Mouse (Mus musculus) C2C12 (cell line): ENCODE measurements around the gene Slc37a4. TPM values are rescaled to one million over a fixed set of nuclear protein-coding genes. Genes with fewer than 3 reads are reported as not detected.

Source experiments
- H3K27me3 ChIP-seq: one replicate; pipeline ENCODE4 v1.6.1; 2011; ENCODE audit not compliant: control insufficient read depth, insufficient read depth, insufficient read length
- H3K36me3 ChIP-seq: one replicate; pipeline ENCODE4 v1.6.1; 2011; ENCODE audit not compliant: control insufficient read depth, insufficient read depth
- H3K4me3 ChIP-seq: one replicate; pipeline ENCODE4 v1.5.1; 2011; ENCODE audit warnings: mild to moderate bottlenecking, control low read depth; ENCODE audit not compliant: poor library complexity, insufficient read depth, severe bottlenecking
- H3K79me2 ChIP-seq: one replicate; pipeline ENCODE4 v1.6.1; 2011; ENCODE audit not compliant: control insufficient read depth, insufficient read depth
- H3K79me3 ChIP-seq: one replicate; pipeline ENCODE4 v1.6.1; 2011; ENCODE audit warnings: low read depth, control low read depth
- H3ac ChIP-seq: one replicate; pipeline ENCODE3; 2011; ENCODE audit warnings: low read depth; ENCODE audit not compliant: control insufficient read depth, insufficient read length
- CEBPB ChIP-seq: IDR thresholded peaks from one replicate; pipeline ENCODE4 v1.6.1; 2011; ENCODE audit warnings: low read depth, mild to moderate bottlenecking, control low read depth, moderate library complexity
- CTCF ChIP-seq: IDR thresholded peaks from one replicate; pipeline ENCODE4 v1.5.1; 2011; ENCODE audit not compliant: control insufficient read depth, insufficient read depth, insufficient read length
- FOSL1 ChIP-seq: IDR thresholded peaks from one replicate; pipeline ENCODE4 v1.8.0; 2011; ENCODE audit warnings: mild to moderate bottlenecking, low read length; ENCODE audit not compliant: poor library complexity, insufficient read depth, severe bottlenecking
- MAX ChIP-seq: IDR thresholded peaks from one replicate; pipeline ENCODE4 v1.6.1; 2011; ENCODE audit warnings: mild to moderate bottlenecking, control low read depth
- MYOD1 ChIP-seq: IDR thresholded peaks from one replicate; pipeline ENCODE4 v1.6.1; 2011; ENCODE audit warnings: low read depth; ENCODE audit not compliant: control insufficient read depth, insufficient read length
- MYOG ChIP-seq: IDR thresholded peaks from one replicate; pipeline ENCODE4 v1.6.1; 2011; ENCODE audit not compliant: control insufficient read depth, insufficient read length; ENCODE audit errors: extremely low read depth
- USF1 ChIP-seq: IDR thresholded peaks from one replicate; pipeline ENCODE4 v1.6.1; 2011; ENCODE audit warnings: low read depth, mild to moderate bottlenecking, control low read depth, moderate library complexity
- polyA plus RNA-seq: library from polyadenylated mRNA; unstranded; fragments of >200 nt; fragmentation: generic; extraction: Trizol; gene quantifications from one replicate; pipeline ENCODE4 v1.2.1, GENCODE M21; 2012; ENCODE audit warnings: missing spikeins

The Slc37a4 gene
- polyA plus RNA-seq, 1 experiment, result 11.5 TPM

DNA sequence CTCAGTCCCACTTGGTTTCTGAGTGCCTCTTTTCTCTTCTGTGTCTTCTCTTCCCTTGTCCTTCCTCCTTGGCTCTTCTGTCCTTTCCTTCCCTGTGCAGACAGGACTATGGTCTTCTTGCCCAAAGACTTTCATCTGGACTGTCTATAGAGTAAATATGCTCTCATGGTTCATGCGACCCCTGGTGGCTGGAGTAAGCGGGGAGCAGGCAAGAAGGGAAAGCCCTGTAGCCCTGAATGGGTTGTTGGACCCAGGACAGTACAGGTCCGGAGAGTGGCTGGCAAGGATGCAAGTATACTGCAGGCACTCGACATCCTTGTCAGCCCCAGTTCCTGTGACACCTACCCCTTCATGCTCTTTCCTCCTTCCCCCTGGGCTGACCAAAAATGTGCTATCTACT lies 5.2 kb upstream of the Slc37a4 start:
- Histone ChIP-seq H3ac (no peak overlapping the region), H3K79me2 (no peaks in the 10 kb centered on the region), H3K79me3 (no peaks in the 10 kb centered on the region), H3K36me3 (peaks cover 53% of the 10 kb centered on the region), H3K4me3 (no peak overlapping the region), H3K27me3 (no peaks in the 10 kb centered on the region)
- TF ChIP-seq MAX (no peak), CTCF (no peak), MYOD1 (no peak), CEBPB (no peak), FOSL1 (no peak), USF1 (no peak), MYOG (no peak)

DNA sequence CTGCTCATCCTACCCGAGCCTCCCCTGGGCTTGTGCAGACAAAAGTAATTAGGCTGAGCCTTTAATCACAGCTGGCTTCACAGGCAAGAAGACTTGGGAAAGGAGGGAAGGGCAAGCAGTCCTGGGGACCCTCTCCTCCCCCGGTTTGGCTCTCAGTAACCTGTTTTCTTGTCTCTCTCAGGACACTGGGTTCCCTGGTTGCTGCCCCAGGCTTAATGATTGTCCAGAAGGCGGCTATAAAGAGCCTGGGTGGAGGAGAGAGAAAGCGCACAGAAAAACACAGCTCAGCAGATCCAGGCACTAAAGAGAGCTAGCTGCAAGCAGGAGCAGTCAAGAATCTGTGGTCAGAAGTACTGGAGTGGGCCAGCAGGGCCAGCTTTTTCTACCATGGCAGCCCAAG lies 1.4 kb downstream of the Slc37a4 start:
- Histone ChIP-seq H3K79me2 (no peaks in the 10 kb centered on the region), H3K36me3 (peaks cover 18% of the 10 kb centered on the region), H3K4me3 (no peak overlapping the region), H3K79me3 (no peaks in the 10 kb centered on the region), H3ac (no peak overlapping the region), H3K27me3 (no peaks in the 10 kb centered on the region)
- TF ChIP-seq CTCF, result no peak
- TF ChIP-seq MAX, result no peak

DNA sequence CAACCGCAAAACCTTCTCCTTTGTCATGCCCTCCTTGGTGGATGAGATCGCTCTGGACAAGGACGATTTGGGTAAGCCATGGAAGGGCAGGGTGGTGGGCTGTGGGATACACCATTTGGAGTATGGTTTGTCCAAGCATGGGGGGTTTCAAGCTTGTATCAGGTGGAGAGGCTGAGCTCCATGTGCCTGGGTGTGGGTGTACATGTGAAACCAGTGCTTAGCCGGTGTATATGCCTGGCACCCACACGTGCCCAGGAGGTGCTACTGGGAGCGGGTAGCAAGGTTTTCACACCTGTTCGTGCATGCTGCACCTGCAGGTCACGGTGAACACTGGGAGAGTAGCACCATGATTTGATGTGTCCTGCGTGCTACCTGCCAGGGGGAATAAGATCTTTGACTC lies 1.9 kb downstream of the Slc37a4 start:
- Histone ChIP-seq H3K27me3 (no peaks in the 10 kb centered on the region), H3K36me3 (peaks cover 20% of the 10 kb centered on the region), H3K4me3 (no peak overlapping the region), H3ac (no peak overlapping the region), H3K79me3 (no peaks in the 10 kb centered on the region), H3K79me2 (no peaks in the 10 kb centered on the region)
- no peak for TF ChIP-seq USF1
- TF ChIP-seq MYOD1, result no peak
- no peak for TF ChIP-seq CEBPB
- TF ChIP-seq FOSL1, result no peak
- no peak for TF ChIP-seq MAX
- TF ChIP-seq CTCF, result no peak
- TF ChIP-seq MYOG, result no peak

GRCm38 (mm10) chr9:44399114-44399794 lies 2.6 kb downstream of the Slc37a4 start:
- Histone ChIP-seq H3K27me3 (no peaks in the 10 kb centered on the region), H3K36me3 (peaks cover 27% of the 10 kb centered on the region), H3ac (no peak overlapping the region), H3K79me3 (peaks cover under 1% of the 10 kb centered on the region), H3K4me3 (no peak overlapping the region), H3K79me2 (no peaks in the 10 kb centered on the region)
- TF ChIP-seq MYOG, result no peak
- no peak for TF ChIP-seq CEBPB
- TF ChIP-seq FOSL1, result no peak
- no peak for TF ChIP-seq USF1
- no peak for TF ChIP-seq CTCF
- no peak for TF ChIP-seq MYOD1
- TF ChIP-seq MAX, result no peak

DNA sequence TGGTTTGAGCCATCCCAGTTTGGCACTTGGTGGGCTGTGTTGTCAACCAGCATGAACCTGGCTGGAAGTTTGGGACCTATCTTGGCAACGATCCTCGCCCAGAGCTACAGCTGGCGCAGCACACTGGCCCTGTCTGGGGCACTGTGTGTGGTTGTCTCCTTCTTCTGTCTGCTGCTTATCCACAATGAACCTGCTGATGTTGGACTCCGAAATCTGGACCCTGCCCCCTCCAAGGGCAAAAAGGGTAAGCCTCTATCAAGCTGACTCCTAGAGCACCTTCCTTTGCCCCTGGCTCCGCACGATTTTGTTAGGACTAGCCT lies 3.1 kb downstream of the Slc37a4 start:
- peaks cover 2% of the 10 kb centered on the region for H3K79me3 ChIP-seq
- H3K4me3 ChIP-seq, result no peak overlapping the region
- H3K36me3 ChIP-seq, result peaks cover 32% of the 10 kb centered on the region
- H3K27me3 ChIP-seq, result no peaks in the 10 kb centered on the region
- peaks cover 3% of the 10 kb centered on the region for H3K79me2 ChIP-seq
- no peak overlapping the region for H3ac ChIP-seq
- TF ChIP-seq CEBPB (no peak), MAX (no peak), MYOD1 (no peak), MYOG (no peak), CTCF (no peak), FOSL1 (no peak), USF1 (no peak)

GRCm38 (mm10) chr9:44401081-44401480 lies 4.4 kb downstream of the Slc37a4 start:
- peaks cover 42% of the 10 kb centered on the region for H3K36me3 ChIP-seq

More at GRCm38 (mm10) chr9:44401081-44401480, 4.4 kb downstream of the Slc37a4 start:
- Histone ChIP-seq H3ac (no peak overlapping the region), H3K79me2 (peaks cover 17% of the 10 kb centered on the region), H3K27me3 (no peaks in the 10 kb centered on the region), H3K4me3 (no peak overlapping the region), H3K79me3 (peaks cover 8% of the 10 kb centered on the region)
- TF ChIP-seq MAX (no peak), CTCF (no peak), USF1 (no peak), FOSL1 (no peak), MYOG (no peak), MYOD1 (no peak), CEBPB (no peak)
